In genomic region chr9:32592583-32592890, GRCm38 (mm10) we compare ENCODE assay signal across 12 mouse cellular contexts. TPM values are rescaled to one million over a fixed set of nuclear protein-coding genes. Genes with fewer than 3 reads are reported as not detected.
DNase-seq lines count a peak whose midpoint lies in the region; ATAC-seq lines count a peak whose summit lies in the region.
"Had no signal": no experiment of that assay in that cellular context is flagged by ENCODE, and none has a peak within 500 bp of the region (broad histone marks: within the 10 kb centered on the region; RNA-seq: fewer than 3 reads in every experiment).

No protein-coding gene starts in this region.

- no peak for ATAC-seq in heart, embryonic 13.5 days (ENCODE audit: extremely low read depth, insufficient number of reproducible peaks, low FRiP score, low TSS enrichment)
- peak; percentile 24; the same call in 1 of the 2 replicates for ATAC-seq in lung, embryonic 16.5 days (ENCODE audit: low read depth)
- no peak for ATAC-seq in heart, embryonic 14.5 days (ENCODE audit: insufficient number of reproducible peaks, insufficient read depth, low FRiP score, low read depth)

- no peak overlapping the region for H3K4me2 ChIP-seq in heart, embryonic 13.5 days
- H3K4me2 ChIP-seq in lung, embryonic 16.5 days (ENCODE audit: low read depth, low read length), result no peak overlapping the region
- H3K4me2 ChIP-seq in heart, embryonic 14.5 days (ENCODE audit: low read length), result no peak overlapping the region
- H3K4me2 ChIP-seq: liver, embryonic 13.5 days had no signal

- H3K27ac ChIP-seq in heart, embryonic 13.5 days (replicated peaks), result peak overlapping the region; percentile 49
- no peak overlapping the region; the same call in 1 of the 2 replicates for H3K27ac ChIP-seq in lung, embryonic 16.5 days (ENCODE audit: low read length)
- H3K27ac ChIP-seq in heart, embryonic 14.5 days (replicated peaks in 1 of 2; ENCODE audit: control insufficient read depth in 1 of 2, insufficient read depth in 1 of 2, low read depth in 2 of 2, low read length in 2 of 2), result 0 out of 4 replicates have a peak overlapping the region, but pooled peaks have one; percentile 6 to 53
- H3K27ac ChIP-seq: embryonic facial prominence, embryonic 13.5 days; liver, embryonic 13.5 days had no signal

- H3K4me1 ChIP-seq in heart, embryonic 13.5 days, result peaks cover 26% of the 10 kb centered on the region
- peaks cover 15% of the 10 kb centered on the region for H3K4me1 ChIP-seq in lung, embryonic 16.5 days (replicated peaks; ENCODE audit: control insufficient read depth, insufficient read depth, low read length)
- H3K4me1 ChIP-seq in heart, embryonic 14.5 days (ENCODE audit: control insufficient read depth in 2 of 2, insufficient read depth in 2 of 2, low read length in 2 of 2), result peaks cover 4 to 10% of the 10 kb centered on the region in 2 experiments; a peak in 3 of 4 replicates
- H3K4me1 ChIP-seq: liver, embryonic 13.5 days had no signal

- intact Hi-C loops in heart, postnatal 10 days (cut with DNase I), result loop anchor here (5.0 to 10.0 kb wide), 2 partner anchors 155 to 242 kb away; no protein-coding TSS in a partner anchor

- H3K4me3 ChIP-seq in heart, embryonic 13.5 days, result no peak overlapping the region
- no peak overlapping the region for H3K4me3 ChIP-seq in lung, embryonic 16.5 days (ENCODE audit: low read length)
- H3K4me3 ChIP-seq in heart, embryonic 14.5 days (ENCODE audit: control insufficient read depth in 1 of 2, insufficient read depth in 1 of 2, low read depth in 1 of 2, low read length in 2 of 2), result no peak overlapping the region
- H3K4me3 ChIP-seq: embryonic facial prominence, embryonic 13.5 days; liver, embryonic 13.5 days had no signal

- H3K9ac ChIP-seq in heart, embryonic 13.5 days, result peak overlapping the region; percentile 59; the same call in 1 of the 2 replicates
- no peak overlapping the region for H3K9ac ChIP-seq in lung, embryonic 16.5 days (ENCODE audit: low read length)
- peak overlapping the region; percentile 52; the same call in 1 of the 2 replicates for H3K9ac ChIP-seq in heart, embryonic 14.5 days (ENCODE audit: low read length)
- H3K9ac ChIP-seq: liver, embryonic 13.5 days had no signal

- H3K9me3 ChIP-seq in heart, embryonic 13.5 days, result no peaks in the 10 kb centered on the region
- H3K9me3 ChIP-seq in lung, embryonic 16.5 days (ENCODE audit: control insufficient read depth, low read length), result no peaks in the 10 kb centered on the region
- H3K9me3 ChIP-seq in heart, embryonic 14.5 days (ENCODE audit: control insufficient read depth, low read length), result no peaks in the 10 kb centered on the region
- H3K9me3 ChIP-seq: embryonic facial prominence, embryonic 13.5 days; liver, embryonic 13.5 days had no signal

- H3K27me3 ChIP-seq in heart, embryonic 13.5 days (replicated peaks), result peaks cover 7% of the 10 kb centered on the region; the same call in 1 of the 2 replicates
- no peaks in the 10 kb centered on the region for H3K27me3 ChIP-seq in lung, embryonic 16.5 days (ENCODE audit: control insufficient read depth, insufficient read depth, low read depth, low read length)
- H3K27me3 ChIP-seq in heart, embryonic 14.5 days (ENCODE audit: control insufficient read depth, insufficient read depth, low read length), result no peaks in the 10 kb centered on the region

- no peaks in the 10 kb centered on the region for H3K36me3 ChIP-seq in heart, embryonic 13.5 days
- H3K36me3 ChIP-seq in lung, embryonic 16.5 days (ENCODE audit: control insufficient read depth, insufficient read depth, low read length), result no peaks in the 10 kb centered on the region
- H3K36me3 ChIP-seq in heart, embryonic 14.5 days (ENCODE audit: control insufficient read depth, insufficient read depth, low read length), result no peaks in the 10 kb centered on the region
- H3K36me3 ChIP-seq: embryonic facial prominence, embryonic 13.5 days; liver, embryonic 13.5 days had no signal

- DNase-seq in heart, postnatal 10 days, result no peak
- no peak for DNase-seq in lung, postnatal 4 days
- DNase-seq in Muller cell, postnatal 12 days (ENCODE audit: inconsistent ontology term), result peak; percentile 75
- DNase-seq in right cerebral cortex, postnatal 36 days (ENCODE audit: low spot score in 2 of 2), result no peak
- DNase-seq in right cerebral cortex, postnatal 25 days, result no peak
- DNase-seq: cerebellum, adult 11-12 months; liver, embryonic 13.5 days; right cerebral cortex, postnatal 14 days had no signal

- whole genome bisulfite sequencing in heart, embryonic 13.5 days, result 50% methylated on average over 2 of the region's 2 CpGs
- WGBS in lung, embryonic 16.5 days, result 42% methylated on average over 2 of the region's 2 CpGs
- WGBS in heart, embryonic 14.5 days, result 52% methylated on average over 2 of the region's 2 CpGs

RNA-seq across cellular contexts. Expression of gene Ets1, which starts 43.5 kb away (rescaled TPM):
- polyA plus RNA-seq in heart, embryonic 13.5 days (2015; fragmentation: Nextera tagmentation; extraction: Ambion mirVana), result 46.9 and 48.3 TPM in 2 replicates
- 100 to 1,000 TPM; 119 to 154 TPM for total RNA-seq in heart, postnatal 10 days (2021)
- polyA plus RNA-seq in lung, embryonic 16.5 days (2015; fragmentation: Nextera tagmentation; extraction: Ambion mirVana), result 108 and 115 TPM in 2 replicates
- polyA plus RNA-seq in heart, embryonic 14.5 days (2014; fragmentation: Nextera tagmentation; extraction: Ambion mirVana), result 44.1 and 47.0 TPM in 2 replicates

RNA-seq across cellular contexts. Expression of gene Fli1, which starts 49.9 kb away (rescaled TPM):
- 18.3 and 18.6 TPM in 2 replicates for polyA plus RNA-seq in heart, embryonic 13.5 days (2015; fragmentation: Nextera tagmentation; extraction: Ambion mirVana)
- 10 to 100 TPM; 41.1 to 47.5 TPM for total RNA-seq in heart, postnatal 10 days (2021)
- polyA plus RNA-seq in lung, embryonic 16.5 days (2015; fragmentation: Nextera tagmentation; extraction: Ambion mirVana), result 32.8 and 34.9 TPM in 2 replicates
- 20.6 and 22.4 TPM in 2 replicates for polyA plus RNA-seq in heart, embryonic 14.5 days (2014; fragmentation: Nextera tagmentation; extraction: Ambion mirVana)
